Mouse (Mus musculus): ENCODE measurements around the gene Gins1. TPM values are rescaled to one million over a fixed set of nuclear protein-coding genes. Genes with fewer than 3 reads are reported as not detected.

The Gins1 gene
- 12.8 and 14.0 TPM in 2 replicates for polyA plus RNA-seq (2012; rRNA removed)

GRCm38 (mm10) chr2:150904936-150905450 lies at the start of gene Gins1:
Gene Gins1, plus strand, starts transcription at chr2:150905400.
- Histone ChIP-seq H3K4me1 (ENCODE audit: control insufficient read depth, insufficient read depth, low read length) (peaks cover 4% of the 10 kb centered on the region), H3K27ac (ENCODE audit: control insufficient read depth, insufficient read depth, low read depth, low read length) (peak within 1 kb of the TSS; percentile 92), H3K4me3 (ENCODE audit: control insufficient read depth, low read depth, low read length) (peak within 1 kb of the TSS; percentile 94), H3K36me3 (ENCODE audit: control insufficient read depth, insufficient read depth, low read length) (no peaks in the 10 kb centered on the region), H3K27me3 (ENCODE audit: control insufficient read depth, insufficient read depth, low read length) (no peaks in the 10 kb centered on the region)
- no peak for TF ChIP-seq CTCF (IDR thresholded peaks at IDR 0.05; ENCODE audit: control insufficient read depth, insufficient read depth, insufficient replicate concordance, low read depth, low read length)
- TF ChIP-seq POLR2A (IDR thresholded peaks at IDR 0.05; ENCODE audit: control insufficient read depth, low read depth, low read length): no peak

GRCm38 (mm10) chr2:150858724-150859487 lies 46.3 kb upstream of the Gins1 start:
- H3K27me3 ChIP-seq (ENCODE audit: control insufficient read depth, insufficient read depth, low read length): no peaks in the 10 kb centered on the region
- no peaks in the 10 kb centered on the region for H3K4me1 ChIP-seq (ENCODE audit: control insufficient read depth, insufficient read depth, low read length)
- no peak overlapping the region for H3K27ac ChIP-seq (ENCODE audit: control insufficient read depth, insufficient read depth, low read depth, low read length)
- no peak overlapping the region for H3K4me3 ChIP-seq (ENCODE audit: control insufficient read depth, low read depth, low read length)
- TF ChIP-seq CTCF (IDR thresholded peaks at IDR 0.05; ENCODE audit: control insufficient read depth, insufficient read depth, insufficient replicate concordance, low read depth, low read length) (no peak), POLR2A (IDR thresholded peaks at IDR 0.05; ENCODE audit: control insufficient read depth, low read depth, low read length) (no peak)
- no peaks in the 10 kb centered on the region for H3K36me3 ChIP-seq (ENCODE audit: control insufficient read depth, insufficient read depth, low read length)

GRCm38 (mm10) chr2:150859709-150860470 lies 45.3 kb upstream of the Gins1 start:
- no peak for TF ChIP-seq POLR2A (IDR thresholded peaks at IDR 0.05; ENCODE audit: control insufficient read depth, low read depth, low read length)
- TF ChIP-seq CTCF (IDR thresholded peaks at IDR 0.05; ENCODE audit: control insufficient read depth, insufficient read depth, insufficient replicate concordance, low read depth, low read length): no peak
- Histone ChIP-seq H3K27ac (ENCODE audit: control insufficient read depth, insufficient read depth, low read depth, low read length) (no peak overlapping the region), H3K36me3 (ENCODE audit: control insufficient read depth, insufficient read depth, low read length) (no peaks in the 10 kb centered on the region), H3K4me1 (ENCODE audit: control insufficient read depth, insufficient read depth, low read length) (no peaks in the 10 kb centered on the region), H3K4me3 (ENCODE audit: control insufficient read depth, low read depth, low read length) (no peak overlapping the region), H3K27me3 (ENCODE audit: control insufficient read depth, insufficient read depth, low read length) (no peaks in the 10 kb centered on the region)

- Histone ChIP-seq H3K36me3 (ENCODE audit: control insufficient read depth, insufficient read depth, low read length) (no peaks in the 10 kb centered on the region), H3K27ac (ENCODE audit: control insufficient read depth, insufficient read depth, low read depth, low read length) (no peak overlapping the region), H3K27me3 (ENCODE audit: control insufficient read depth, insufficient read depth, low read length) (no peaks in the 10 kb centered on the region), H3K4me1 (ENCODE audit: control insufficient read depth, insufficient read depth, low read length) (no peaks in the 10 kb centered on the region), H3K4me3 (ENCODE audit: control insufficient read depth, low read depth, low read length) (no peak overlapping the region)
- no peak for TF ChIP-seq POLR2A (IDR thresholded peaks at IDR 0.05; ENCODE audit: control insufficient read depth, low read depth, low read length)
- no peak for TF ChIP-seq CTCF (IDR thresholded peaks at IDR 0.05; ENCODE audit: control insufficient read depth, insufficient read depth, insufficient replicate concordance, low read depth, low read length)
Measured at GRCm38 (mm10) chr2:150861128-150861527, 44.1 kb upstream of the Gins1 start.

- TF ChIP-seq POLR2A (IDR thresholded peaks at IDR 0.05; ENCODE audit: control insufficient read depth, low read depth, low read length): no peak
- TF ChIP-seq CTCF (IDR thresholded peaks at IDR 0.05; ENCODE audit: control insufficient read depth, insufficient read depth, insufficient replicate concordance, low read depth, low read length): no peak
- Histone ChIP-seq H3K4me1 (ENCODE audit: control insufficient read depth, insufficient read depth, low read length) (no peaks in the 10 kb centered on the region), H3K4me3 (ENCODE audit: control insufficient read depth, low read depth, low read length) (no peak overlapping the region), H3K36me3 (ENCODE audit: control insufficient read depth, insufficient read depth, low read length) (no peaks in the 10 kb centered on the region), H3K27ac (ENCODE audit: control insufficient read depth, insufficient read depth, low read depth, low read length) (no peak overlapping the region), H3K27me3 (ENCODE audit: control insufficient read depth, insufficient read depth, low read length) (no peaks in the 10 kb centered on the region)
Measured at GRCm38 (mm10) chr2:150867021-150867420, 38.2 kb upstream of the Gins1 start.

- H3K4me1 ChIP-seq (ENCODE audit: control insufficient read depth, insufficient read depth, low read length): no peaks in the 10 kb centered on the region
- H3K27ac ChIP-seq (ENCODE audit: control insufficient read depth, insufficient read depth, low read depth, low read length): no peak overlapping the region
- TF ChIP-seq CTCF (IDR thresholded peaks at IDR 0.05; ENCODE audit: control insufficient read depth, insufficient read depth, insufficient replicate concordance, low read depth, low read length) (no peak), POLR2A (IDR thresholded peaks at IDR 0.05; ENCODE audit: control insufficient read depth, low read depth, low read length) (no peak)
- H3K36me3 ChIP-seq (ENCODE audit: control insufficient read depth, insufficient read depth, low read length): no peaks in the 10 kb centered on the region
- no peak overlapping the region for H3K4me3 ChIP-seq (ENCODE audit: control insufficient read depth, low read depth, low read length)
- H3K27me3 ChIP-seq (ENCODE audit: control insufficient read depth, insufficient read depth, low read length): no peaks in the 10 kb centered on the region
Measured at GRCm38 (mm10) chr2:150869446-150869845, 35.8 kb upstream of the Gins1 start.

GRCm38 (mm10) chr2:150874508-150874907 lies 30.7 kb upstream of the Gins1 start:
- no peak overlapping the region for H3K4me3 ChIP-seq (ENCODE audit: control insufficient read depth, low read depth, low read length)
- no peak for TF ChIP-seq CTCF (IDR thresholded peaks at IDR 0.05; ENCODE audit: control insufficient read depth, insufficient read depth, insufficient replicate concordance, low read depth, low read length)
- no peak for TF ChIP-seq POLR2A (IDR thresholded peaks at IDR 0.05; ENCODE audit: control insufficient read depth, low read depth, low read length)
- H3K4me1 ChIP-seq (ENCODE audit: control insufficient read depth, insufficient read depth, low read length): no peaks in the 10 kb centered on the region
- H3K27me3 ChIP-seq (ENCODE audit: control insufficient read depth, insufficient read depth, low read length): no peaks in the 10 kb centered on the region
- H3K27ac ChIP-seq (ENCODE audit: control insufficient read depth, insufficient read depth, low read depth, low read length): no peak overlapping the region
- no peaks in the 10 kb centered on the region for H3K36me3 ChIP-seq (ENCODE audit: control insufficient read depth, insufficient read depth, low read length)

Measured in testis, adult 2 months (tissue).